Mouse (Mus musculus) midbrain, postnatal 0 days (tissue): ENCODE data around the gene Vps13c. TPM values are rescaled to one million over a fixed set of nuclear protein-coding genes. Genes with fewer than 3 reads are reported as not detected.

ENCODE experiments used
- ATAC-seq: fragments of 200-750 bp; cut with Nextera tagmentation; 2 replicates; pipeline ENCODE4 v1.8.0; 2017; ENCODE audit warnings: moderate number of reproducible peaks, mild to moderate bottlenecking, moderate TSS enrichment, moderate library complexity; ENCODE audit not compliant: low FRiP score
- DNase-seq: peaks from one replicate; pipeline ENCODE4 v3.0.0-alpha.2; 2015; ENCODE audit warnings: low spot score
- H3K27ac ChIP-seq: fragments of 300-500 bp; sonication (generic); 2 replicates; pipeline ENCODE4 v1.5.1; 2014; ENCODE audit warnings: low read depth, mild to moderate bottlenecking, low read length, mixed read lengths
- H3K27me3 ChIP-seq: fragments of 300-500 bp; sonication (generic); 2 replicates; pipeline ENCODE4 v1.6.1; 2014; ENCODE audit warnings: low read length, control low read depth, mixed read lengths; ENCODE audit not compliant: insufficient read depth
- H3K36me3 ChIP-seq: fragments of 300-500 bp; sonication (generic); 2 replicates; pipeline ENCODE4 v1.6.1; 2014; ENCODE audit warnings: low read length, control low read depth, mixed read lengths; ENCODE audit not compliant: insufficient read depth
- H3K4me1 ChIP-seq: fragments of 300-500 bp; sonication (generic); 2 replicates; pipeline ENCODE4 v1.6.1; 2014; ENCODE audit warnings: mild to moderate bottlenecking, control low read depth, antibody characterized with exemption, low read length, mixed read lengths; ENCODE audit not compliant: insufficient read depth
- H3K4me2 ChIP-seq: fragments of 300-500 bp; sonication (generic); 2 replicates; pipeline ENCODE4 v1.6.1; 2014; ENCODE audit warnings: low read depth, mild to moderate bottlenecking, low read length, mixed read lengths; ENCODE audit not compliant: poor library complexity, severe bottlenecking
- H3K4me3 ChIP-seq: fragments of 300-500 bp; sonication (generic); 2 replicates; pipeline ENCODE4 v1.5.1; 2014; ENCODE audit warnings: low read depth, mild to moderate bottlenecking, low read length, moderate library complexity
- H3K9ac ChIP-seq: fragments of 300-500 bp; sonication (generic); replicated peaks from 2 replicates; pipeline ENCODE4 v1.6.1; 2014; ENCODE audit warnings: mild to moderate bottlenecking, low read length, moderate library complexity, mixed read lengths; ENCODE audit not compliant: poor library complexity, severe bottlenecking
- H3K9me3 ChIP-seq: fragments of 300-500 bp; sonication (generic); 2 replicates; pipeline ENCODE4 v1.6.1; 2016; ENCODE audit warnings: low read length, control low read depth
- CTCF ChIP-seq: IDR thresholded peaks from 2 replicates; pipeline ENCODE4 v1.5.1; 2016; ENCODE audit warnings: antibody characterized with exemption, mild to moderate bottlenecking
- WGBS: fragments of 180-500 bp; shearing (Covaris S2); extraction: QIAGEN DNeasy Blood & Tissue Kit; methylation state at CpG from one replicate; pipeline ENCODE4 v1.1.7; 2014; 5-methylcytosine and 5-hydroxymethylcytosine counted together
- polyA plus RNA-seq: library from polyadenylated mRNA; unstranded; fragments of >200 nt; fragmentation: Nextera tagmentation; extraction: Ambion mirVana; gene quantifications from 2 replicates; pipeline ENCODE4 v1.2.1, GENCODE M21; 2015
- total RNA-seq: library from RNA; depleted of rRNA; stranded (reverse); fragments of >200 nt; gene quantifications from 2 replicates; pipeline ENCODE4 v1.2.3, GENCODE M21; 2014

Vps13c gene
- total and polyA plus RNA-seq, 2 experiments from 2014 or later: 8.4 to 31.5 TPM

- Histone ChIP-seq H3K36me3 (no peaks in the 10 kb centered on the region), H3K4me2 (no peak overlapping the region), H3K9me3 (no peaks in the 10 kb centered on the region), H3K4me3 (no peak overlapping the region), H3K27ac (no peak overlapping the region), H3K27me3 (no peaks in the 10 kb centered on the region), H3K9ac (no peak overlapping the region), H3K4me1 (no peaks in the 10 kb centered on the region; the same call in 1 of the 2 replicates)
- ATAC-seq (no peak), DNase-seq (no peak)
- no peak for TF ChIP-seq CTCF
- 56% methylated on average over 14 of the region's 14 CpGs for WGBS
Observed at GRCm38 (mm10) chr9:67799078-67799819, 40.9 kb upstream of the Vps13c start.

DNA sequence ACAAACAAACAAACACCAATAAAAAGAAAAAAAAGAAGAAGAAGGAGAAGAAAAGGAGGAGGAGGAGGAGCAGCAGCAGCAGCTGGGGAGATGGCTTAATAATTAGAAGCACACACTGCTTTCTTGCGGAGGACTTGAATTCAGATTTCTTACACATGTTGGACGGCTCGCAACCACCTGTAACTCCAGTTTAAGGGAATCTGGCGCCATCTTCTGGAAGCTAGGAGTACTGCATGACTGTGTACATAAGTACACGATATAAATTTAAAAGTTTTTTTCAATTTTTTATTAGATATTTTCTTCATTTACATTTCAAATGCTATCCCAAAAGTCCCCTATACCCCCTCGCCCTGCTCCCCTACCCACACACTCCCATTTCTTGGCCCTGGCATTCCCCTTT is 38.0 kb upstream of the Vps13c start:
- ATAC-seq: no peak
- peak; percentile 61 for DNase-seq
- no peaks in the 10 kb centered on the region for H3K27me3 ChIP-seq
- no peak overlapping the region for H3K4me2 ChIP-seq
- H3K36me3 ChIP-seq: no peaks in the 10 kb centered on the region
- H3K4me3 ChIP-seq: no peak overlapping the region
- 32% methylated on average over 6 of the region's 6 CpGs for WGBS
- H3K27ac ChIP-seq: no peak overlapping the region
- H3K4me1 ChIP-seq: no peaks in the 10 kb centered on the region
- no peak overlapping the region for H3K9ac ChIP-seq
- H3K9me3 ChIP-seq: no peaks in the 10 kb centered on the region
- peak; percentile 70 for TF ChIP-seq CTCF

GRCm38 (mm10) chr9:67807000-67807399 is 33.2 kb upstream of the Vps13c start:
- Histone ChIP-seq H3K27ac (no peak overlapping the region), H3K9me3 (no peaks in the 10 kb centered on the region), H3K4me3 (no peak overlapping the region), H3K4me2 (no peak overlapping the region), H3K9ac (no peak overlapping the region), H3K27me3 (no peaks in the 10 kb centered on the region), H3K36me3 (no peaks in the 10 kb centered on the region), H3K4me1 (no peaks in the 10 kb centered on the region)
- ATAC-seq (no peak), DNase-seq (no peak)
- TF ChIP-seq CTCF: no peak
- 80% methylated on average over 5 of the region's 5 CpGs for WGBS

DNA sequence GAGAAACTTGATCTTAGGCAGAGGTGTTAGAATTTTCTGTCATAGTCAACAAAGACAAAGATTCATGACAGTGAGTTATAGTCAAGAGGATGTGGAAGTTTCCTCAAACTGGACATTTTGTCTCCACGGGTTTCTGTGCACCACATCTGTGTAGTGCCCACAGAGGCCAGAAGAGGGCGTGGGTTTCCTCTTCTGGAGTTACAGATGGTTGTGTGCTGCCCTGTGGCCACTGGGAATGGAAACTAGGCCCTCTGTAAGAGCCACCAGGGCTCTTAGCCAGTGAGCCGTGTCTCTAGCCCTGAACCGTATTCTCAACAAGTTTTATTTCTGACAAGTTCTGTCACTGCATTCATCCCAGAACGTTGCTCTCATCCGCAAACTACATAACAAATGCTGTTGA is 29.7 kb upstream of the Vps13c start:
- 59% methylated on average over 6 of the region's 6 CpGs for WGBS
- Histone ChIP-seq H3K27me3 (no peaks in the 10 kb centered on the region), H3K4me1 (no peaks in the 10 kb centered on the region), H3K4me2 (no peak overlapping the region), H3K9ac (no peak overlapping the region), H3K27ac (no peak overlapping the region), H3K36me3 (no peaks in the 10 kb centered on the region), H3K4me3 (no peak overlapping the region), H3K9me3 (no peaks in the 10 kb centered on the region)
- ATAC-seq (no peak), DNase-seq (no peak)
- peak; percentile 46 for TF ChIP-seq CTCF

DNA sequence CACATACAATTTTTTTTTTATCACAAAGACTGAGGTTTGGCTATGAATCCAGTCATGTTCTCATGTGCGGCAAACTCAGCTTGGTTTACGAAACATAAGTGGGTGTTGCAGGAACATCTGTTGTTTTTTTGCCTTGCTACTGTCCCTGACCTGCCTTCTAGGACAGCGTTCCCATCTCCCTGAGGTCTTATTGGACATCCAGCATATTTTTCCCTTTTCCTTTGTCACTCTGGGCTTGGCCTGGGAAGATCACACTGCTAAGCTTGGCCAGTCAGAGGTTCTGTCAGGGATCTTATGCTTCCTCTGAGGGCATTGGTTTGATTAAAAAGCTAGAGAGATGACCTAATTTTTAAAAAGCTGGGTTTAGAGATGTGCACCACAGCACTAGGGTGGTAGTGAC is 29.1 kb upstream of the Vps13c start:
- Histone ChIP-seq H3K9ac (no peak overlapping the region), H3K27ac (no peak overlapping the region), H3K4me3 (no peak overlapping the region), H3K4me1 (no peaks in the 10 kb centered on the region), H3K36me3 (no peaks in the 10 kb centered on the region), H3K9me3 (no peaks in the 10 kb centered on the region), H3K27me3 (no peaks in the 10 kb centered on the region), H3K4me2 (no peak overlapping the region)
- 87% methylated on average over 3 of the region's 3 CpGs for WGBS
- no peak for ATAC-seq
- no peak for DNase-seq
- no peak for TF ChIP-seq CTCF

GRCm38 (mm10) chr9:67813171-67813570 is 27.0 kb upstream of the Vps13c start:
- Histone ChIP-seq H3K4me2 (no peak overlapping the region), H3K9ac (no peak overlapping the region), H3K4me1 (no peaks in the 10 kb centered on the region), H3K4me3 (no peak overlapping the region), H3K9me3 (no peaks in the 10 kb centered on the region), H3K36me3 (no peaks in the 10 kb centered on the region), H3K27me3 (no peaks in the 10 kb centered on the region), H3K27ac (no peak overlapping the region)
- no peak for ATAC-seq
- 76% methylated on average over 4 of the region's 4 CpGs for WGBS
- DNase-seq: no peak
- no peak for TF ChIP-seq CTCF
